Mouse (Mus musculus): ENCODE measurements around the gene Msx3.

The Msx3 gene

GRCm38 (mm10) chr7:140057413-140058407, 8.8 kb upstream of the Msx3 start:
- peak; percentile 64 for DNase-seq (ENCODE audit: low read depth, low spot score)

- DNase-seq (ENCODE audit: low read depth, low spot score): no peak
Observed at GRCm38 (mm10) chr7:140054124-140054523, 5.2 kb upstream of the Msx3 start.

GRCm38 (mm10) chr7:140049115-140049689, 313 bp upstream of the Msx3 start:
- DNase-seq (ENCODE audit: low read depth, low spot score): peak; percentile 84

GRCm38 (mm10) chr7:140047811-140048311, 1.0 kb downstream of the Msx3 start:
- DNase-seq (ENCODE audit: low read depth, low spot score): peak; percentile 66

- no peak for DNase-seq (ENCODE audit: low read depth, low spot score)
Observed at GRCm38 (mm10) chr7:140045546-140045945, 3.3 kb downstream of the Msx3 start.

GRCm38 (mm10) chr7:140042728-140043127, 6.2 kb downstream of the Msx3 start:
- DNase-seq (ENCODE audit: low read depth, low spot score): peak; percentile 23

GRCm38 (mm10) chr7:140037171-140037555, 11.7 kb downstream of the Msx3 start:
- no peak for DNase-seq (ENCODE audit: low read depth, low spot score)

- peak; percentile 99 for DNase-seq (ENCODE audit: low read depth, low spot score)
Observed at GRCm38 (mm10) chr7:140036281-140037170, 12.4 kb downstream of the Msx3 start, which contains the start of the genes Zfp511 and Tubgcp2. Zfp511 (plus strand) TSS chr7:140036391. Tubgcp2 (minus strand) TSS chr7:140036669.

GRCm38 (mm10) chr7:140035456-140035855, 13.4 kb downstream of the Msx3 start:
- no peak for DNase-seq (ENCODE audit: low read depth, low spot score)

- DNase-seq (ENCODE audit: low read depth, low spot score): no peak
Observed at GRCm38 (mm10) chr7:140033386-140033785, 15.5 kb downstream of the Msx3 start.

GRCm38 (mm10) chr7:140032366-140032765, 16.5 kb downstream of the Msx3 start:
- DNase-seq (ENCODE audit: low read depth, low spot score): no peak

- DNase-seq (ENCODE audit: low read depth, low spot score): no peak
Observed at GRCm38 (mm10) chr7:140031771-140032170, 17.1 kb downstream of the Msx3 start.

- DNase-seq (ENCODE audit: low read depth, low spot score): no peak
Observed at GRCm38 (mm10) chr7:140011336-140011735, 37.6 kb downstream of the Msx3 start.

- no peak for DNase-seq (ENCODE audit: low read depth, low spot score)
Observed at GRCm38 (mm10) chr7:140007781-140008180, 41.1 kb downstream of the Msx3 start.

- no peak for DNase-seq (ENCODE audit: low read depth, low spot score)
Observed at GRCm38 (mm10) chr7:140006861-140007611, 41.9 kb downstream of the Msx3 start.

- no peak for DNase-seq (ENCODE audit: low read depth, low spot score)
Observed at GRCm38 (mm10) chr7:140004666-140005065, 44.2 kb downstream of the Msx3 start.

- no peak for DNase-seq (ENCODE audit: low read depth, low spot score)
Observed at GRCm38 (mm10) chr7:140001086-140001740, 47.7 kb downstream of the Msx3 start.

GRCm38 (mm10) chr7:139998691-139999350, 50.1 kb downstream of the Msx3 start:
- no peak for DNase-seq (ENCODE audit: low read depth, low spot score)

Data from R1 (cell line).